Mouse (Mus musculus) WW6 (cell line): ENCODE results near the gene Olfr1242.

Experiments used
- DNase-seq: peaks from one replicate; pipeline ENCODE4 v3.0.0-alpha.2; 2013; ENCODE audit warnings: low read depth, low spot score

Gene Olfr1242

GRCm38 (mm10) chr2:89498235-89498634 lies at the start of gene Olfr1242:
Gene Olfr1242, minus strand, starts transcription at chr2:89498335.
- DNase-seq, result no peak

- DNase-seq, result no peak
Observed at GRCm38 (mm10) chr2:89544516-89544915, 46.4 kb upstream of the Olfr1242 start.

GRCm38 (mm10) chr2:89539923-89540322 lies 41.8 kb upstream of the Olfr1242 start:
- DNase-seq, result no peak

- DNase-seq, result no peak
Observed at GRCm38 (mm10) chr2:89531387-89531786, 33.3 kb upstream of the Olfr1242 start, which contains the start of gene Olfr1243. Gene Olfr1243, minus strand, starts transcription at chr2:89531487.

GRCm38 (mm10) chr2:89487026-89487425 lies 11.1 kb downstream of the Olfr1242 start, which contains the start of gene Olfr1241:
Gene Olfr1241, minus strand, starts transcription at chr2:89487126.
- no peak for DNase-seq

- DNase-seq, result no peak
Observed at GRCm38 (mm10) chr2:89442900-89443299, 55.2 kb downstream of the Olfr1242 start, which contains the start of gene Olfr1240. Gene Olfr1240, minus strand, starts transcription at chr2:89443000.
